Mouse (Mus musculus): ENCODE data around the gene Zp2. TPM values are rescaled to one million over a fixed set of nuclear protein-coding genes. Genes with fewer than 3 reads are reported as not detected.

Gene Zp2
- polyA plus RNA-seq, 1 experiment from 2014 or later, result not detected

DNA sequence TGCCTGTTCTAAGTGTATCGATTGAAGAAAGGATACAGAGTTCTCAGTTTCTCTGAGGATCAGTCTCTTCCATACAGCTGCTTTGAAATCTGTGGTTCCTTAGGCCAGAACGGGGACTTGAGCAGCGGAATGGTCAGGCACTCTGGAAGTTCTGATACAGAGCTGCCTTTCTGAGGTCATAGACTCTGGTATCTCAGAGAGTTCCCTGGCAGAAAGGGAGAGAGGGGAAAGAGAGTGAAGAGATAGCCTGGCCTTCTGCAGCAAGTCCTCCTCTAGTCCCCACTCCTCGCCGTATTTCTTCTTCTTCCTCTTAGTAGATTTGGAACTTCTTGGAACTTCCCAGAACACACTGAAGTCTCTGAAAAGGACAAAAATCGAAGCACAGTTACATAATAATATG, 49.9 kb downstream of the Zp2 start, which contains the start of gene Dnah3:
Dnah3 (minus strand) TSS at position 101 of the 400 bp plus-strand sequence.
- H3K9me3 ChIP-seq (ENCODE audit: control insufficient read depth, low read length), result no peaks in the 10 kb centered on the region
- no peak within 1 kb of the TSS for H3K27ac ChIP-seq (ENCODE audit: low read length)
- no peak within 1 kb of the TSS for H3K4me2 ChIP-seq (ENCODE audit: low read length)
- H3K4me3 ChIP-seq (replicated peaks; ENCODE audit: low read length), result no peak within 1 kb of the TSS
- no peaks in the 10 kb centered on the region for H3K27me3 ChIP-seq (replicated peaks; ENCODE audit: control insufficient read depth, insufficient read depth, low read length)
- no peaks in the 10 kb centered on the region for H3K36me3 ChIP-seq (ENCODE audit: control insufficient read depth, insufficient read depth)
- 85% methylated on average over 6 of the region's 6 CpGs for WGBS
- no peaks in the 10 kb centered on the region for H3K4me1 ChIP-seq (replicated peaks; ENCODE audit: control insufficient read depth, insufficient read depth, low read length)
- no peak within 1 kb of the TSS for H3K9ac ChIP-seq (replicated peaks; ENCODE audit: low read depth, low read length)
- no peak for ATAC-seq

DNA sequence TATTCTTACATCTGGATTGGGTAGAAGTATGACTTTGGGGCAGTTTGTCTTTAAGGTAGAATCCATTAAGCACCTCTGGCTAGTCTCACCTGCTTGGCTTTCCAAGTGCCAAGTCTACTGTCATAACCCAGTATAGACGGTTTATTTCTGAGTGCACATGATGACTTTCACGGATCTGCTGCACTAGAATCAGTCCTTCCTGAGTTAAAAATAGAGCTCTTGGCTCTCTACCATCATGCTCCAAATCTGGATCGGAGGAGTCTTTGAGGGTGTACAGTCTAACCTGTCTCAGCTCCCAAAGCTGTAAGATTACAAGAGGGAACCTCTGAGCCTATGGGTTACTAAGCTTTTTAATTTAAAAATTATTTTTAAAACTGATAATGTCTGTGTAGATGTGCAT, 50.9 kb downstream of the Zp2 start:
- no peak overlapping the region for H3K9ac ChIP-seq (replicated peaks; ENCODE audit: low read depth, low read length)
- H3K4me1 ChIP-seq (replicated peaks; ENCODE audit: control insufficient read depth, insufficient read depth, low read length), result no peaks in the 10 kb centered on the region
- H3K9me3 ChIP-seq (ENCODE audit: control insufficient read depth, low read length), result no peaks in the 10 kb centered on the region
- H3K4me3 ChIP-seq (replicated peaks; ENCODE audit: low read length), result no peak overlapping the region
- 91% methylated on average over 3 of the region's 3 CpGs for WGBS
- no peaks in the 10 kb centered on the region for H3K36me3 ChIP-seq (ENCODE audit: control insufficient read depth, insufficient read depth)
- ATAC-seq, result no peak
- H3K4me2 ChIP-seq (ENCODE audit: low read length), result no peak overlapping the region
- no peak overlapping the region for H3K27ac ChIP-seq (ENCODE audit: low read length)
- no peaks in the 10 kb centered on the region for H3K27me3 ChIP-seq (replicated peaks; ENCODE audit: control insufficient read depth, insufficient read depth, low read length)

DNA sequence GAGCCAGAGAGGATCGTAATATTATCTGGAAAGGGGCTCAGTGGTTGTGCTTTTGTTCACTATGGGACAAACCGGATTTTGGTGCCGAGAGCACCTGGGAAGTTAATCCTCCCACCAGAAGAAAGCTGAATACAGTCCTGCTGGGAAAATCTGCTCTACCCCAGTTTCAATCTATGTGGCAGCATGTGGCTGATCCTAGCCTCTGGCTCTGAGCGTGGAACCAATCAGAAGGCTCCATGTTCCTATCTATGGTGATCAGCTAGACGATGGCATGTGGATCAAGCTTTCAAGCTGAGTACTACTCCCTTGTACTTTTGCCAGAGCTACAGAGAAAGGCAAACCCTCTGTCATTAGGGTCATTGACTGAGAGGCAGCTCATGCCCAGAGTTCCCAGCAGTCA, 52.1 kb downstream of the Zp2 start:
- Histone ChIP-seq H3K4me2 (ENCODE audit: low read length) (no peak overlapping the region), H3K27me3 (replicated peaks; ENCODE audit: control insufficient read depth, insufficient read depth, low read length) (no peaks in the 10 kb centered on the region), H3K9me3 (ENCODE audit: control insufficient read depth, low read length) (no peaks in the 10 kb centered on the region), H3K36me3 (ENCODE audit: control insufficient read depth, insufficient read depth) (no peaks in the 10 kb centered on the region), H3K27ac (ENCODE audit: low read length) (no peak overlapping the region), H3K4me1 (replicated peaks; ENCODE audit: control insufficient read depth, insufficient read depth, low read length) (no peaks in the 10 kb centered on the region), H3K4me3 (replicated peaks; ENCODE audit: low read length) (no peak overlapping the region), H3K9ac (replicated peaks; ENCODE audit: low read depth, low read length) (no peak overlapping the region)
- 6% methylated on average over 5 of the region's 5 CpGs for WGBS
- no peak for ATAC-seq

DNA sequence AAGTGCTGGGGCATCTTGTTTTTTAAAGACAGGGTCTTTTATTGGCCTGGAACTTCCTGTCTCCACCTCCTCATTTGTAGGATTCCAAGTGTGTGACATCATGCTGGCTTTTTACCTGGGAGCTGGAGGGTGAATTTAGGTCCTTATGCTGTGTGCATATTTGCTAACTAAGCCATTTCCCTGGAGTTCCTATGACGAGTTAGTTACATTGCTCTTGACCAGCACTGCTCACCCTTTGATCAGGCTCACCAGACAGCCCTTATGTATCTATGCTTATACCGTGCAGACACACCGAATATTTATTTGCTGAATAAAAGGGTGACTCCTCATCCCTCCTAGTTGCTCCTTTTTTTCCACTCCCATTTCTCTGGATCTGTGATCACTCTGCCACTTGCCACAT, 64.9 kb downstream of the Zp2 start:
- ATAC-seq, result no peak
- no peak overlapping the region for H3K4me3 ChIP-seq (replicated peaks; ENCODE audit: low read length)
- no peaks in the 10 kb centered on the region for H3K36me3 ChIP-seq (ENCODE audit: control insufficient read depth, insufficient read depth)
- H3K27ac ChIP-seq (ENCODE audit: low read length), result no peak overlapping the region
- H3K27me3 ChIP-seq (replicated peaks; ENCODE audit: control insufficient read depth, insufficient read depth, low read length), result no peaks in the 10 kb centered on the region
- no peaks in the 10 kb centered on the region for H3K9me3 ChIP-seq (ENCODE audit: control insufficient read depth, low read length)
- no peaks in the 10 kb centered on the region for H3K4me1 ChIP-seq (replicated peaks; ENCODE audit: control insufficient read depth, insufficient read depth, low read length)
- H3K9ac ChIP-seq (replicated peaks; ENCODE audit: low read depth, low read length), result no peak overlapping the region
- no peak overlapping the region for H3K4me2 ChIP-seq (ENCODE audit: low read length)
- WGBS, result 77% methylated on average over 3 of the region's 3 CpGs

Other genes with a start within 250 kb of the Zp2 start
- gene Lyrm1, start 249.4 kb downstream of the Zp2 start, polyA plus RNA-seq (2015; fragmentation: Nextera tagmentation; extraction: Ambion mirVana), result 14.3 and 17.8 TPM in 2 replicates
- gene Dcun1d3, start 249.0 kb downstream of the Zp2 start, polyA plus RNA-seq (2015; fragmentation: Nextera tagmentation; extraction: Ambion mirVana), result 20.4 and 23.8 TPM in 2 replicates
- gene Dnah3, start 50.0 kb downstream of the Zp2 start, polyA plus RNA-seq (2015; fragmentation: Nextera tagmentation; extraction: Ambion mirVana), result not detected in 2 replicates
- 6.7 and 7.9 TPM in 2 replicates for gene Tmem159, start 42.9 kb downstream of the Zp2 start, polyA plus RNA-seq (2015; fragmentation: Nextera tagmentation; extraction: Ambion mirVana)
- not detected in 2 replicates for gene Anks4b, start 28.6 kb upstream of the Zp2 start, polyA plus RNA-seq (2015; fragmentation: Nextera tagmentation; extraction: Ambion mirVana)
- 43.4 and 55.3 TPM in 2 replicates for gene Crym, start 56.8 kb upstream of the Zp2 start, polyA plus RNA-seq (2015; fragmentation: Nextera tagmentation; extraction: Ambion mirVana)
- gene Abca14, start 58.7 kb upstream of the Zp2 start, polyA plus RNA-seq (2015; fragmentation: Nextera tagmentation; extraction: Ambion mirVana), result not detected in 2 replicates
- not detected in 2 replicates for gene Abca15, start 183.4 kb upstream of the Zp2 start, polyA plus RNA-seq (2015; fragmentation: Nextera tagmentation; extraction: Ambion mirVana)